Mouse (Mus musculus) MEL (cell line): ENCODE measurements around the gene Pphln1. TPM values are rescaled to one million over a fixed set of nuclear protein-coding genes. Genes with fewer than 3 reads are reported as not detected.
A peak's percentile ranks its signal among the peaks of the same experiment; 100 is the strongest.

Experiments used
- DNase-seq: peaks from one replicate; pipeline ENCODE4 v3.0.0; 2011; ENCODE audit warnings: low read depth, low spot score
- H3K27ac ChIP-seq: 2 replicates; pipeline ENCODE4 v1.5.1; 2012; ENCODE audit warnings: low read depth, mild to moderate bottlenecking, control low read depth, low read length, moderate library complexity; ENCODE audit not compliant: control insufficient read depth
- H3K27me3 ChIP-seq, 2 experiments: fragments of 150-350 bp in 1 of 2; sonication (generic) in 1 of 2; 2 replicates each; pipeline ENCODE4 v1.6.1; 2012; ENCODE audit warnings: low read length in 2 of 2, mild to moderate bottlenecking in 2 of 2, improper control_type of control experiment in 1 of 2, moderate library complexity in 1 of 2; ENCODE audit not compliant: insufficient read depth in 2 of 2, control insufficient read depth in 1 of 2
- H3K36me3 ChIP-seq, 2 experiments: 2 replicates each; pipeline ENCODE4 v1.6.1; 2012 to 2014; ENCODE audit warnings: low read length in 2 of 2, improper control_type of control experiment in 1 of 2, inconsistent platforms in 1 of 2, mild to moderate bottlenecking in 1 of 2; ENCODE audit not compliant: insufficient read depth in 2 of 2, control insufficient read depth in 1 of 2
- H3K4me1 ChIP-seq, 2 experiments: fragments of 150-350 bp in 1 of 2; sonication (generic) in 1 of 2; 2 replicates each; pipeline ENCODE4 v1.6.1; 2012; ENCODE audit warnings: low read length in 2 of 2, improper control_type of control experiment in 1 of 2, mild to moderate bottlenecking in 1 of 2; ENCODE audit not compliant: insufficient read depth in 2 of 2, control insufficient read depth in 1 of 2
- H3K4me3 ChIP-seq, 2 experiments: fragments of 150-350 bp in 1 of 2; sonication (generic) in 1 of 2; 2 replicates each; pipeline ENCODE4 v1.5.1; 2012; ENCODE audit warnings: low read depth in 2 of 2, low read length in 2 of 2, mild to moderate bottlenecking in 2 of 2, moderate library complexity in 2 of 2, control low read depth in 1 of 2, improper control_type of control experiment in 1 of 2; ENCODE audit not compliant: control insufficient read depth in 1 of 2, insufficient read depth in 1 of 2
- H3K79me2 ChIP-seq: 2 replicates; pipeline ENCODE4 v1.6.1; 2012; ENCODE audit warnings: mild to moderate bottlenecking, low read length, moderate library complexity; ENCODE audit not compliant: control insufficient read depth, poor library complexity, insufficient read depth
- H3K9ac ChIP-seq: 2 replicates; pipeline ENCODE4 v1.6.1; 2012; ENCODE audit warnings: low read depth, mild to moderate bottlenecking, control low read depth, low read length, moderate library complexity; ENCODE audit not compliant: control insufficient read depth, poor library complexity, severe bottlenecking
- H3K9me3 ChIP-seq: fragments of 150-350 bp; sonication (generic); replicated peaks from 2 replicates; pipeline ENCODE4 v1.6.1; 2012; ENCODE audit warnings: mild to moderate bottlenecking, low read length, improper control_type of control experiment, moderate library complexity; ENCODE audit not compliant: insufficient read depth
- BHLHE40 ChIP-seq: IDR thresholded peaks from 2 replicates; pipeline ENCODE4 v1.6.1; 2012; ENCODE audit warnings: low read depth, mild to moderate bottlenecking, inconsistent platforms, low read length, improper control_type of control experiment, borderline replicate concordance
- CTCF ChIP-seq, 3 experiments: IDR thresholded peaks in 2 of 3; conservative IDR thresholded peaks in 1 of 3; 2 replicates each; pipeline ENCODE4 v1.5.1; 2011 to 2012; ENCODE audit warnings: low read length in 3 of 3, low read depth in 2 of 3, mild to moderate bottlenecking in 2 of 3, improper control_type of control experiment in 1 of 3, inconsistent platforms in 1 of 3, mixed read lengths in 1 of 3, moderate library complexity in 1 of 3; ENCODE audit not compliant: control insufficient read depth in 1 of 3, insufficient read depth in 1 of 3, poor library complexity in 1 of 3, severe bottlenecking in 1 of 3
- ELF1 ChIP-seq: IDR thresholded peaks from 2 replicates; pipeline ENCODE4 v1.6.1; 2014; ENCODE audit warnings: low read depth, mild to moderate bottlenecking, inconsistent platforms, low read length, improper control_type of control experiment, moderate library complexity
- EP300 ChIP-seq, 2 experiments: IDR thresholded peaks; 2 replicates each; pipeline ENCODE4 v1.6.1; 2011; ENCODE audit warnings: improper control_type of control experiment in 2 of 2, low read length in 2 of 2, low read depth in 1 of 2, mild to moderate bottlenecking in 1 of 2
- ETS1 ChIP-seq: IDR thresholded peaks from 2 replicates; pipeline ENCODE4 v1.6.1; 2012; ENCODE audit warnings: low read depth, mild to moderate bottlenecking, inconsistent platforms, low read length, improper control_type of control experiment, moderate library complexity
- GATA1 ChIP-seq: IDR thresholded peaks from 2 replicates; pipeline ENCODE4 v1.6.1; 2011; ENCODE audit warnings: low read depth, low read length, improper control_type of control experiment
- HCFC1 ChIP-seq: IDR thresholded peaks from 2 replicates; pipeline ENCODE4 v1.6.1; 2012; ENCODE audit warnings: low read depth, mild to moderate bottlenecking, inconsistent platforms, low read length, improper control_type of control experiment, moderate library complexity
- KAT2A ChIP-seq: conservative IDR thresholded peaks from 2 replicates; pipeline ENCODE4 v1.6.1; 2012; ENCODE audit warnings: low read depth, low read length, improper control_type of control experiment, inconsistent platforms
- MAFK ChIP-seq: IDR thresholded peaks from 2 replicates; pipeline ENCODE4 v1.6.1; 2011; ENCODE audit warnings: low read depth, mild to moderate bottlenecking, low read length, improper control_type of control experiment, borderline replicate concordance
- MAX ChIP-seq: IDR thresholded peaks from 2 replicates; pipeline ENCODE4 v1.6.1; 2011; ENCODE audit warnings: low read length, improper control_type of control experiment
- RCOR1 ChIP-seq: IDR thresholded peaks from 2 replicates; pipeline ENCODE4 v1.6.1; 2012; ENCODE audit warnings: low read depth, mild to moderate bottlenecking, inconsistent platforms, low read length, improper control_type of control experiment
- SIN3A ChIP-seq: IDR thresholded peaks from 2 replicates; pipeline ENCODE4 v1.6.1; 2012; ENCODE audit warnings: low read length, improper control_type of control experiment, inconsistent platforms
- TCF12 ChIP-seq: IDR thresholded peaks from 2 replicates; pipeline ENCODE4 v1.6.1; 2014; ENCODE audit warnings: low read depth, mild to moderate bottlenecking, inconsistent platforms, low read length, improper control_type of control experiment, moderate library complexity
- UBTF ChIP-seq: IDR thresholded peaks from 2 replicates; pipeline ENCODE4 v1.6.1; 2012; ENCODE audit warnings: low read depth, mild to moderate bottlenecking, inconsistent platforms, low read length, improper control_type of control experiment, moderate library complexity, borderline replicate concordance; ENCODE audit not compliant: insufficient read depth
- ZNF384 ChIP-seq: IDR thresholded peaks from 2 replicates; pipeline ENCODE4 v1.6.1; 2012; ENCODE audit warnings: low read depth, mild to moderate bottlenecking, inconsistent platforms, low read length, improper control_type of control experiment
- polyA plus RNA-seq, 2 experiments: library from polyadenylated mRNA; stranded (reverse) in 1 of 2; unstranded in 1 of 2; fragments of >175 nt in 1 of 2; fragments of >200 nt in 1 of 2; gene quantifications; 2 replicates each; pipeline versions ENCODE4 v1.2.1 to v1.2.4; 2012; ENCODE audit warnings: low replicate concordance in 2 of 2, low read depth in 1 of 2; ENCODE audit not compliant: insufficient read length in 2 of 2, insufficient read depth in 1 of 2, missing spikeins in 1 of 2
- total RNA-seq: library from RNA; depleted of rRNA; stranded (reverse); fragments of 300-350 nt; gene quantifications from 2 replicates; pipeline ENCODE4 v1.2.3, GENCODE M21; 2012

Pphln1 gene
- total and polyA plus RNA-seq, 3 experiments: 43.4 to 63.0 (median 50.1) TPM

DNA sequence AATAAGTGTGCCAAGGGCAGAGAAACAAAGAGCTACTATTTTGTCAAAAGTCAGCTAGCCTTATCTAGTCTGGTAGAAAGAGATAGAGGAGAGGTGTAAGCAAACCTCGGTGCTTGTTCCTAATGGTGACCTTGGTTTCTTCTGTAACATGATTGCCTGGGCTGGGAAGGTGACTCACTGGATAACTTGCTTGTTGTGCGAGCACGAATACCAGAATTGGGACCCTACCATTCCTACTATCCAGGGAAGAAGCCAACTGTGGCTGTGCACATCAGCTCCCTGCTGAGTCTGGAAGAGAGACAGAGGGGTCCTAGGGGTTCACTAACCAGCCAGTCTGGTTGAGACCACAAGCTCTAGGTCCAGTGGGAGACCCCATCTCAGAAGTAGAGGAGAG lies 123.6 kb downstream of the Pphln1 start:
- H3K36me3 ChIP-seq: peaks cover 0 to 22% of the 10 kb centered on the region in 2 experiments; a peak in 2 of 4 replicates
- no peaks in the 10 kb centered on the region for H3K79me2 ChIP-seq
- no peak for DNase-seq
- no peak overlapping the region for H3K4me3 ChIP-seq
- no peaks in the 10 kb centered on the region for H3K9me3 ChIP-seq
- H3K9ac ChIP-seq: no peak overlapping the region
- TF ChIP-seq GATA1: 0 out of 2 replicates have a peak, but pooled peaks have one; percentile 28
- no peak for TF ChIP-seq KAT2A
- peak; percentile 37; the same call in 1 of the 2 replicates for TF ChIP-seq RCOR1
- TF ChIP-seq, all 39 proteins: peak for 2
- peaks cover 2 to 15% of the 10 kb centered on the region in 2 experiments; a peak in 3 of 4 replicates for H3K4me1 ChIP-seq
- no peaks in the 10 kb centered on the region; a peak in 2 of 4 replicates for H3K27me3 ChIP-seq
- no peak overlapping the region for H3K27ac ChIP-seq

DNA sequence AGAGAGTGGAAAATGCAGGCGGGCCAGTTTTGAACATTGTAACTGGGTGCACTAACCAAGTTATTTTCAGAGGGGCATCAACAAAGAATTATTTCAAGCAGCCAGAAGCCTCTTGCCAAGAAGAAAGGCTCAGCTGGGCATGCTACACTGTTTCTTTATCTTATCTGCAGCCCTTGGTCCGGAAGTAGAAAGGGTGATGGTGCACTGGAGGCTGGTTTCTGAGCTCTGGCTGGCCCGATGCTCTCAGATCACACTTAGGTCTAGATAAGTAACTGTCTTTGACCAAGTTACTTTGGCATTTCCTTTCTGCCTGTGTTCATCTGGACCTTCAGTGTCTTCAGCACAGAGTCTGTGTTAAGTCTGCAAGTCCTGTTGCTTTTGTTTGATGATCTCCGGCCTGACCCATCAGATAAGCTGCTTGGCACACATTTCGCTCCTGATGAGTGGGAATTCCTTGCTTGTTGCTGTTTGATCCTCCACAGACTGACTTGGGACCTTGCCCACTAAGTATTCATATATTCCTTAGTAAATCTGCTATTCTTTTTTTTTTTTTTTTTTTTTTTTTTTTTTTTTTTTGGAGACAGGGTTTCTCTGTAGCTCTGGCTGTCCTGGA lies 127.3 kb downstream of the Pphln1 start:
- H3K4me1 ChIP-seq: peaks cover 0 to 9% of the 10 kb centered on the region in 2 experiments; a peak in 3 of 4 replicates
- peak; percentile 78 for TF ChIP-seq TCF12
- no peak for TF ChIP-seq MAX
- TF ChIP-seq BHLHE40: 0 out of 2 replicates have a peak, but pooled peaks have one; percentile 58
- 0 out of 2 replicates have a peak, but pooled peaks have one; percentile 34 for TF ChIP-seq SIN3A
- 0 out of 2 replicates have a peak, but pooled peaks have one; percentile 20 for TF ChIP-seq MAFK
- TF ChIP-seq EP300 (IDR thresholded peaks at IDR 0.05; ENCODE audit: low read depth in 1 of 2, low read length in 2 of 2): peak; percentile 83 to 86
- TF ChIP-seq RCOR1: 0 out of 2 replicates have a peak, but pooled peaks have one; percentile 36
- TF ChIP-seq UBTF: no peak
- peak; percentile 90 for TF ChIP-seq GATA1
- TF ChIP-seq ELF1: peak; percentile 51; the same call in 1 of the 2 replicates
- TF ChIP-seq ZNF384: peak; percentile 34; the same call in 1 of the 2 replicates
- 0 out of 2 replicates have a peak, but pooled peaks have one; percentile 18 for TF ChIP-seq HCFC1
- TF ChIP-seq CTCF (IDR thresholded peaks at IDR 0.05 in 2 of 3, conservative IDR thresholded peaks at IDR 0.05 in 1 of 3; ENCODE audit: control insufficient read depth in 1 of 3, insufficient read depth in 1 of 3, low read depth in 2 of 3, low read length in 3 of 3, poor library complexity in 1 of 3, severe bottlenecking in 1 of 3): no peak
- TF ChIP-seq ETS1: peak; percentile 84
- H3K4me3 ChIP-seq: 0 out of 4 replicates have a peak overlapping the region, but pooled peaks of 1 of the 2 experiments have one; percentile 9
- H3K79me2 ChIP-seq: no peaks in the 10 kb centered on the region
- H3K36me3 ChIP-seq: peaks cover 0 to 13% of the 10 kb centered on the region in 2 experiments; a peak in 2 of 4 replicates
- no peak overlapping the region for H3K9ac ChIP-seq
- H3K27ac ChIP-seq: peak overlapping the region; percentile 48; the same call in 1 of the 2 replicates
- no peaks in the 10 kb centered on the region for H3K9me3 ChIP-seq
- H3K27me3 ChIP-seq: no peaks in the 10 kb centered on the region; a peak in 1 of 4 replicates
- peak; percentile 73 for DNase-seq
